Mouse (Mus musculus) hindbrain, embryonic 12.5 days (tissue): Measurements from ENCODE around the gene Pla2g6. TPM values are rescaled to one million over a fixed set of nuclear protein-coding genes. Genes with fewer than 3 reads are reported as not detected.

Source experiments
- ATAC-seq: fragments of 200-750 bp; cut with Nextera tagmentation; 2 replicates; pipeline ENCODE4 v1.8.0; 2017; ENCODE audit warnings: moderate TSS enrichment; ENCODE audit not compliant: low FRiP score
- H3K27ac ChIP-seq: fragments of 300-500 bp; sonication (generic); 2 replicates; pipeline ENCODE4 v1.5.1; 2016; ENCODE audit warnings: mild to moderate bottlenecking
- H3K27me3 ChIP-seq: fragments of 300-500 bp; sonication (generic); 2 replicates; pipeline ENCODE4 v1.6.1; 2016; ENCODE audit warnings: mild to moderate bottlenecking
- H3K36me3 ChIP-seq: fragments of 300-500 bp; sonication (generic); 2 replicates; pipeline ENCODE4 v1.6.1; 2016; ENCODE audit warnings: mild to moderate bottlenecking
- H3K4me1 ChIP-seq: fragments of 300-500 bp; sonication (generic); 2 replicates; pipeline ENCODE4 v1.6.1; 2016
- H3K4me2 ChIP-seq: fragments of 300-500 bp; sonication (generic); replicated peaks from 2 replicates; pipeline ENCODE4 v1.6.1; 2016; ENCODE audit warnings: mild to moderate bottlenecking
- H3K4me3 ChIP-seq: fragments of 300-500 bp; sonication (generic); 2 replicates; pipeline ENCODE4 v1.5.1; 2016; ENCODE audit warnings: mild to moderate bottlenecking
- H3K9ac ChIP-seq: fragments of 300-500 bp; sonication (generic); 2 replicates; pipeline ENCODE4 v1.6.1; 2016; ENCODE audit warnings: mild to moderate bottlenecking, moderate library complexity
- H3K9me3 ChIP-seq: fragments of 300-500 bp; sonication (generic); replicated peaks from 2 replicates; pipeline ENCODE4 v1.6.1; 2016; ENCODE audit warnings: mild to moderate bottlenecking
- WGBS: fragments of 180-500 bp; shearing (Covaris S2); methylation state at CpG from one replicate; pipeline ENCODE4 v1.1.7; 2016; 5-methylcytosine and 5-hydroxymethylcytosine counted together
- polyA plus RNA-seq: library from polyadenylated mRNA; unstranded; fragments of >200 nt; fragmentation: Nextera tagmentation; extraction: Ambion mirVana; gene quantifications from 2 replicates; pipeline ENCODE4 v1.2.1, GENCODE M21; 2016

Gene Pla2g6
- polyA plus RNA-seq, 1 experiment from 2014 or later = 36.5 TPM

DNA sequence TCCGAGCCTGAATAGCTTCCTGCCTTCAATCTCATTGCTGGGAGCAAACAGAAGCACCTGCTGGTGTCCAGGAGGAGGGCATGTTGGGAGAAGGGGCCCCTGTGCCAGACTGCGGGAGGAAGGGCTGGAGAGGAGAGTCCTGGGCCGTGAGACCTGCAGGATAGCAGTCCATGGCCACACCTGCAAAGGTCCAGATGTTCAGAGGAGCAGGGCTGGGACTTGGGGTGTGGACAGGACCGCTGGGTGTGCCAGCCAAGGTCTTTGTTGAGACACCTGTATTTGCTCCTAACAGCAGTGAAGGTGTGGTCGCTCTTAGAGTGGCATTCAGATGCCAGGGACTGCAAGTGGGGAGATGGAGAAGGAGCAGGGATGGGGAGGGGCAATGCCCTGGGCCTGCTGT lies 45.8 kb downstream of the Pla2g6 start:
- Histone ChIP-seq H3K9me3 (no peaks in the 10 kb centered on the region), H3K36me3 (peaks cover 8% of the 10 kb centered on the region; the same call in 1 of the 2 replicates), H3K4me2 (no peak overlapping the region), H3K9ac (no peak overlapping the region), H3K4me1 (no peaks in the 10 kb centered on the region), H3K4me3 (no peak overlapping the region), H3K27me3 (no peaks in the 10 kb centered on the region), H3K27ac (no peak overlapping the region)
- no peak for ATAC-seq
- 79% methylated on average over 5 of the region's 5 CpGs for WGBS

DNA sequence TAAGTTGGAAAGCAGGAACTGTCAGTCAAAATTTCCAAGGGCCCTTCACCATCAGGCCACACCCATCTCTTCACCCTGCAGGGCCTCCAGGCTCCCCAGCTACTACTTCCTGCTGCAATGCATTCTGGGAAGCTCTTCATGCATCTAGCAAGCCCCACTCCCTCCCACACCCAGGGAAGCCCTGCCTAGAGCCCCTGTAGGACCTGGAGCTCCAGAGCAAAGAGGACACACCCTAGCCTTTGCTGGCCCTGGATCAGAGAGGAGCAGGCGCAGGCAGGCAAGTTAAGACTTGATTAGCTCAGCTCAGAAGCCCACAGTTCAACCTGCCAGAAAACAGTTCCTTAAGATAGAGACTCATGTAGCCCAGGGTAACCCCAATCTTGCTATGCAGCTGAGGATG lies 46.8 kb downstream of the Pla2g6 start:
- 80% methylated on average over 1 of the region's 1 CpGs for WGBS

DNA sequence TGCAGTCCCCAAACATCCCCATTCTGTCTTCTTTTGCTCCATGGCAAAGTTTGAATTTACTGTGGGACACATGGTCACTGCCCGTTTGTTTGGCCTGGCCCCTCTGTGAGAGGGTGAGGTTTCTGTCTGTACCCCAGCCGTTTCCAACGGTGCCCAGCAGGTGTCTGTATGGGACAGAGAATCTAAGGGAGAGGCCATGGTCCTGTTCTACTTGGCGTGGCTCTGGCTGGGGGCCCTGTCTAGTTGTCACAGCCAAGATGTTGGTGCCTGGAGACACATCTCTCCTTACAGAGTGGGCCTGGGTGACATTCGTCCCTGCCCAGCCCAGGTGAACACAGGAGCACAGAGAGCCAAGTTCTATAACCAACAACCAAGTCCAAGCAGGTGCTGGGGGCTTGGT lies 47.3 kb downstream of the Pla2g6 start:
- H3K27ac ChIP-seq = no peak overlapping the region
- H3K9ac ChIP-seq = no peak overlapping the region
- no peaks in the 10 kb centered on the region for H3K27me3 ChIP-seq
- H3K4me2 ChIP-seq = no peak overlapping the region
- WGBS = 66% methylated on average over 5 of the region's 5 CpGs
- H3K4me1 ChIP-seq = no peaks in the 10 kb centered on the region
- H3K9me3 ChIP-seq = no peaks in the 10 kb centered on the region
- no peak overlapping the region for H3K4me3 ChIP-seq
- ATAC-seq = no peak
- H3K36me3 ChIP-seq = no peaks in the 10 kb centered on the region

More for the DNA sequence above, 46.8 kb downstream of the Pla2g6 start:
- Histone ChIP-seq H3K4me2 (no peak overlapping the region), H3K4me3 (no peak overlapping the region), H3K27ac (no peak overlapping the region), H3K9me3 (no peaks in the 10 kb centered on the region), H3K9ac (no peak overlapping the region), H3K4me1 (no peaks in the 10 kb centered on the region), H3K27me3 (no peaks in the 10 kb centered on the region), H3K36me3 (peaks cover 4% of the 10 kb centered on the region; the same call in 1 of the 2 replicates)
- ATAC-seq = no peak

DNA sequence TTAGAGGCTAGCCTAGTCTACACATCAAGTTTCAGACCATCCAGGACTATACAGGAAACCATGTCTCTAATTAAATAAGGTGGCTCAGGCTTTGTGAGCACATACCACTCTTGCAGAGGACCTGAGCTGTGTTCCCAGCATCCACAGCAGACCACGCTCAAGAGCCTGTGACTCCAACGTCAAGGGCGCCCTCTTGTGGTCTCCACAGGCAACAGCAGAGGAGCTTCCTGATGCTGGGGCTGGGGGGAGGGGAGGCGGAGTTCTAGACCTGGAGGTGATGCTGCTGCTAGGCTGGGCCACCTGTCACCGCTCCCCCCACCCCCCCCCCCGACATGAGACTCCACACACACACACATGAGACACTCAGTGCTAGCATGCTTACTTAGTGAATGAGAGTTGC lies 48.0 kb downstream of the Pla2g6 start:
- ATAC-seq = no peak
- no peaks in the 10 kb centered on the region for H3K4me1 ChIP-seq
- no peaks in the 10 kb centered on the region for H3K9me3 ChIP-seq
- no peak overlapping the region for H3K4me3 ChIP-seq
- no peaks in the 10 kb centered on the region for H3K36me3 ChIP-seq
- H3K9ac ChIP-seq = no peak overlapping the region
- H3K4me2 ChIP-seq = no peak overlapping the region
- no peak overlapping the region for H3K27ac ChIP-seq
- 39% methylated on average over 6 of the region's 6 CpGs for WGBS
- H3K27me3 ChIP-seq = no peaks in the 10 kb centered on the region

DNA sequence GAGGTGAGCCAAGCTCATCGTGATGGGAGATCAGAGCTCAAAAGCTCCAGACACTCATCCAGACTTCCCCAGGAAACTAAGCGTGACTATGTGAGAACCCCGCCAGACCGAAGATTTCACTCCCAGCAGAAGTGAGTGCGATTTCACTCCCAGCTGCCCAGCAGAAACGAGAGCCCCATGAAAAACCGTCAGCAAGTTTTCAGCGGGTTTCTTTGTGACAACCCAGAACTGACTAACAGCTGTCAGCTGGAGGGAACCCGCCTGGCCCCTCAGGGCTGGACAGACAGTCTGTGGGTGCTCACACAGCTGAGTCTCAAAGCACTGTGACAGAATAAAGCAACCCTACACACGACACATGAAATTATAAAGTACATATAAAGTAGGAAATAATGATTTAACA lies 50.5 kb downstream of the Pla2g6 start:
- Histone ChIP-seq H3K4me2 (no peak overlapping the region), H3K4me3 (no peak overlapping the region), H3K9ac (no peak overlapping the region), H3K9me3 (no peaks in the 10 kb centered on the region), H3K27ac (no peak overlapping the region), H3K4me1 (0 out of 2 replicates have a peak, but pooled peaks cover 3% of the 10 kb centered on the region), H3K27me3 (no peaks in the 10 kb centered on the region), H3K36me3 (no peaks in the 10 kb centered on the region)
- 58% methylated on average over 10 of the region's 10 CpGs for WGBS
- ATAC-seq = no peak

DNA sequence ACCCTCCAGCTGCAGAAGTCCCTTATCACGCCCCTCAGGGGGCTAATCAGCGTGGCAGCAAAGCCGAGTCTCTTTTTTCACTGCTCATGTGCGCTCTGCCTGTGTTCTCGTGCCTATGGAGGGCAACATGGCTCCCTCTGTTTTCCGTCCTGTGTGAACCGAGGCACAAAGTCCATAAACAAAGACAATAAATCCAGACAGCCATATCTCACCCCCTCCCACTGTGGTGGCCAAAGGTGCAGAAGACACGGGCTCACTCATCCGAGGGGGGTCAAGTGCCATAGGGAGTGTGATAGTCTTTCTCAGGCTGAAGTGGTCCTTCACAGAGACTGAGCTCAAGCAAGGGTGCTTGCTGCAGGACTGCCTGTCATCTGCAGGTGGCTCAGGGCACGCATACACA lies 55.2 kb downstream of the Pla2g6 start:
- Histone ChIP-seq H3K4me1 (peaks cover 14% of the 10 kb centered on the region), H3K9ac (no peak overlapping the region), H3K36me3 (no peaks in the 10 kb centered on the region), H3K27me3 (peaks cover 8% of the 10 kb centered on the region), H3K4me3 (no peak overlapping the region), H3K27ac (no peak overlapping the region), H3K9me3 (no peaks in the 10 kb centered on the region), H3K4me2 (no peak overlapping the region)
- 53% methylated on average over 10 of the region's 10 CpGs for WGBS
- no peak for ATAC-seq

DNA sequence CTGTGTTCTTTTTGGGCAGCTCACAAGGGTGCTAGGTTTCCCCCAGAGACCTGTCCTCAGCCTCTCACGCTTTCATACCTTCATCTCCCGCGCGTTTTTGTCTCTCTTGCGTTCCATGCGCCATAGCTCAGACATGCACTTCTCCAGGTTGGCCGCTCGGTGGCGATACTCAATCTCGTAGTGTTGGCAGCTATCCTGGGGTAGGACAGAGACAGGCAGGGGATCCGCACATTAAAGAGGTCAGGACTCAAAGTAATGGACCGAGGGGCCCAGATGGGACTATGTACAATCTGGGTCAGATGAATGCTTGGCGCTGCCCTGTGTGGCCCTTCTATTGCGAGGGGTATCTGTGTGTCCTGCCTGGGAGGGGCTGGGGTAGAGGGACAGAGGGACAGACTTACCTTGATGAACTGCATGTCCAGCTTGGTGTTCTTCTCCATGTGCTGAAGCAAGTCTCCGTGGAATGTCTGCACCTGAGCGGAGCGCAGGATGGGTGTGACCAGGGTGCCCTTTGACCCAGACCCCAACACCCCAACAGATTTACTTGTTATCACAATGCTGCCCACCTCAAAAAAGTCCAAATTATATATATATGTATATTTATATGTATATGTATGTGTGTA lies 57.0 kb downstream of the Pla2g6 start:
- Histone ChIP-seq H3K9ac (peak overlapping the region; percentile 52), H3K9me3 (no peaks in the 10 kb centered on the region), H3K36me3 (no peaks in the 10 kb centered on the region), H3K4me1 (peaks cover 14% of the 10 kb centered on the region), H3K27me3 (peaks cover 17% of the 10 kb centered on the region), H3K27ac (no peak overlapping the region), H3K4me3 (peak overlapping the region; percentile 40), H3K4me2 (peak overlapping the region; percentile 75)
- ATAC-seq = peak; percentile 46; the same call in 1 of the 2 replicates
- WGBS = 16% methylated on average over 17 of the region's 17 CpGs

DNA sequence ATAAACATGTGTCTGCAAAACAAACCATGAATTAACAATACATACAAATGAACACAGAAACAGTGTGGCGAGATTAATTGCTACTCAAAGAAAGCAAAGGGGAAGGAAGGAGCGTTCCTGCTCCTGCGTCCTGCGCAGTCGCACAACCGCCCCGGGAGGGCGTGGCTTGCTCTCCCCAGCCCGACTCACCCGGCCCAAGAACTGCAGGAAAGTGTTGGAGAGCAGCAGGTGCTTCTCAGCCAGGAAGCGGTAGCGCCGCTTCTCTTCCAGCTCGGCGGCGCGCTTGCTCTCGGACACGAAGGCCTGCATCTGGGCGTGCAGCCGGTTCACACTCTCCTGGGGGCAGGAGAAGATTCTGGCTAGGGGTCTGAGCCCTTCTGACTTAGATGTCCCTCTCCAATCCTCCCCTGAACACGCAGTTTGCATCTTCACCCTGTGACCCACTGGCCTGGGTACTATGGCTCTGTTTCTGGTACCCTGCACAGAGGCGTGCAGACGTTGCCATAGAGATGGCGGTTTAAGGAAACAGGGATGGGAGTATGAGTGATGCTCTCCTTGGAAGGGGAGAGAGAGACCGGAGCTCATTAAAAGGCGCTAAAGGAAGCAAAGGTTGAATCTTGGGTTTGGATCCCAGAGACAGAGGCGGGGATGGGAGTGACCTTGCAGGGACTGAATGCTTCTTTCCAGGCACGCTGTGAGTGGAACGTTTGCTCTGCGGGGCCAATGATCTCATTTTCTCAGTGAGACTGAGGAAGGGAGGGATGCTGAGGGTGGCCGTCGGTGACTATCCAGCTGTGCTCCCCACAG lies 57.7 kb downstream of the Pla2g6 start:
- Histone ChIP-seq H3K36me3 (no peaks in the 10 kb centered on the region), H3K4me2 (peak overlapping the region; percentile 75), H3K4me3 (peak overlapping the region; percentile 40), H3K27ac (no peak overlapping the region), H3K9me3 (no peaks in the 10 kb centered on the region), H3K27me3 (peaks cover 20% of the 10 kb centered on the region), H3K4me1 (peaks cover 14% of the 10 kb centered on the region), H3K9ac (peak overlapping the region; percentile 52)
- WGBS = 2% methylated on average over 33 of the region's 33 CpGs
- peak; percentile 70 for ATAC-seq

DNA sequence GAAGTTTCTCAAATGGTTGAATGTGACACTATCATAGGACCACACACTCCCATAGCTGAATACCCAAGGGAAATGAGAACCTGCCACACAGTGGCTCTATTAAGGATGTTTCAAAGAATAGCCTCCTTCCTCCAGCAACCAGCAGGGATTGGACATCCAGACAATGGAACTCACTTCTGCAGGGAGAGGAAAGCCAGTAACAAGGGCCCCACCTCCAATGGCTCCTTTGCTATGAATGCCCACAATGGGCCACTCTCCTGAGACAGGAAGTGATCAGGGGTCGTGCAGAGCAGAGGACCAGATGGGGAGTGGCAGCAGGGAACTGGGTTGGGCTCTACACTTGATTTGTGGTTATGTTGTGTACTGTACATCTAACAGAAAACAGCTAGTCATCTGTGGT lies 59.7 kb downstream of the Pla2g6 start:
- WGBS = 29% methylated on average over 1 of the region's 1 CpGs
- H3K4me2 ChIP-seq = no peak overlapping the region
- H3K4me3 ChIP-seq = no peak overlapping the region
- H3K9me3 ChIP-seq = no peaks in the 10 kb centered on the region
- H3K27me3 ChIP-seq = peaks cover 29% of the 10 kb centered on the region
- peaks cover 14% of the 10 kb centered on the region for H3K4me1 ChIP-seq
- no peak overlapping the region for H3K27ac ChIP-seq
- ATAC-seq = no peak
- no peaks in the 10 kb centered on the region for H3K36me3 ChIP-seq
- H3K9ac ChIP-seq = no peak overlapping the region

DNA sequence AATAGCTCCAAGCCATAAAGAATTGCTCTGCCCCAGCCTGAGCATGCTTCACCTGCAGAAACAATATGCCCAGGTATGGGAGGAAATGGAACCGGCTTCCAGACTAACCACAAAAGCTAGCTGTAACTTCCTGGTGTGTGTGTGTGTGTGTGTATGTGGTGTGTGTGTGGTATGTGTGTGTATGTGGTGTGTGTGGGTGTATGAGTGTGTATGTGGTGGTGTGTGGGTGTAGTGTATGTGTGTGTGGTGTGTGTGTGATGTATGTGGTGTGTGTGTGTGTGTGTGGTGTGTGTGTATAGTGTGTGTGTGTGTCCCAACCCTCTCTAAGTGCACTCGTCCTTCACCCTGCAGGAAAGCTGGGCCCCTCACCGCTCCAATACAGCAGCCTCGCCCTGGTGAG lies 62.8 kb downstream of the Pla2g6 start:
- Histone ChIP-seq H3K36me3 (no peaks in the 10 kb centered on the region), H3K9ac (no peak overlapping the region), H3K9me3 (no peaks in the 10 kb centered on the region), H3K4me2 (no peak overlapping the region), H3K4me3 (no peak overlapping the region), H3K27ac (no peak overlapping the region), H3K27me3 (peaks cover 55% of the 10 kb centered on the region), H3K4me1 (peaks cover 15% of the 10 kb centered on the region)
- no peak for ATAC-seq
- 64% methylated on average over 4 of the region's 4 CpGs for WGBS

DNA sequence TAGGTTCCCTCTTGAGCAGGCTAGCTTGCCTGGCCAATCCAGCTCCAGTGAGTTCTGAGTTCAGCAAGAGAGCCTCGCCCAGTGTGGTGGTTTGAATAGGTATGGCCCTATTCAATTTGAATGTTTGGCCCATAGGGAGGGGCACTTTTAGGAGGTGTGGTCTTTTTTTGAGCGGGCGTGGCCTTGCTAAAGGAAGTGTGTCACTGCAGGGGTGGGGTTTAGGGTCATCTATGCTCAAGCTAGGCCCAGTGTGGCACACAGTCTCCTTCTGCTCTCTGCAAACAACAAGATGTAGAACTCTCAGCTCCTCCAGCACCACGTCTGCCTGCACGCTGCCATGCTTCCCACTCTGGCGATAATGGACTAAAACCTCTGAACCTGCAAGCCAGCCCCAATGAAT lies 64.5 kb downstream of the Pla2g6 start:
- H3K4me1 ChIP-seq = peaks cover 13% of the 10 kb centered on the region
- no peak overlapping the region for H3K27ac ChIP-seq
- H3K9me3 ChIP-seq = no peaks in the 10 kb centered on the region
- H3K27me3 ChIP-seq = peaks cover 72% of the 10 kb centered on the region
- 94% methylated on average over 6 of the region's 6 CpGs for WGBS
- H3K4me3 ChIP-seq = no peak overlapping the region
- H3K4me2 ChIP-seq = no peak overlapping the region
- H3K9ac ChIP-seq = no peak overlapping the region
- no peak for ATAC-seq
- H3K36me3 ChIP-seq = no peaks in the 10 kb centered on the region

DNA sequence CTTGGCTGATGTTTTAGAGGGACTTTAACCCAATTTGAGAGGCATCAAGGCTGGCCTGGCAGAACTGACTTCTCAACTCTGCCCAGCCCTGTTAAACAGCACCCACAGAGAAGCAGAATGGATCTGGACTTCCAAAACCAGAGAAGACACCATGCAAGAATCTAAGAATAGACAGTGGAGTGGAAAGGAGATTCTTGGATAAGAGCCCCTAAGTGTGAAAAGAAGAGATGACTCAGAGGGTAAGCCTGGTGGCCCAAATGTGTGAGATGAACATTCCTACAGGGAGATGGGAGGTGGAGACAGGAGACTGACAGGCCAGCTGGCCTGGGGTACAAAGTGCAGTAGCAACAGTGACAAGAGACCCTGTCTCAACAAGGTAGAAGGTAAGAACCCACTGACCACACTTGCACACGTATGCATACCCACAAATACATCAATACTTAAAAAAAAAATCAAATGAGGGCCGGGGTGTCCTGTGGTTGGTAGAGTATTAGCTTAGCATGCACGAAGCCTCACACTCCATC lies 65.3 kb downstream of the Pla2g6 start:
- no peaks in the 10 kb centered on the region for H3K9me3 ChIP-seq
- no peak overlapping the region for H3K27ac ChIP-seq
- H3K4me2 ChIP-seq = no peak overlapping the region
- ATAC-seq = no peak
- H3K9ac ChIP-seq = no peak overlapping the region
- WGBS = 93% methylated on average over 3 of the region's 3 CpGs
- H3K4me1 ChIP-seq = peaks cover 13% of the 10 kb centered on the region
- peaks cover 74% of the 10 kb centered on the region for H3K27me3 ChIP-seq
- H3K4me3 ChIP-seq = no peak overlapping the region
- H3K36me3 ChIP-seq = no peaks in the 10 kb centered on the region
